Mouse (Mus musculus): Measurements from ENCODE around the gene Frem3. TPM values are rescaled to one million over a fixed set of nuclear protein-coding genes. Genes with fewer than 3 reads are reported as not detected.

Gene Frem3
- total and polyA plus RNA-seq, 2 experiments from 2014 or later = 0.14 to 0.23 TPM

DNA sequence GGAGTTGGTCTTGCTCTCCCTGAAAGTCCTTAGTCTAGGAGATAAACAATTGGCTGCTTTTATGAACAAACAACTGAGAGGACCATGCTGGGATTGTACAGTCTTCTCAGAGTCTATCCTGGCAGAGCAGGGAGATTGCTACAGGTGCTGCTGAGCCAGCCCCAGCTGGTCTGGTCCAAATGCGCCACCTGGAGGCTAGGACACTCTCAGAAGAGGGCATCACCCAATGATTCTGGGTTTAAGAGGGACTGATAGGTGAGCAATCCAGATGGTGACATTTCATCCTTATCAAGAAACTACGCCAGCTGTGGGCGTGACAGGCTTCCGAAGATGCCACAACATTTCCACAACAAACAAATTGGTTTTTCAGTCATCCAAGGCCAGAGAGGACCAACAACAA, 77.3 kb downstream of the Frem3 start:
- Histone ChIP-seq H3K9ac (no peak overlapping the region), H3K4me2 (ENCODE audit: low read depth) (no peak overlapping the region), H3K36me3 (ENCODE audit: insufficient read depth) (no peaks in the 10 kb centered on the region), H3K9me3 (ENCODE audit: low read length) (no peaks in the 10 kb centered on the region), H3K4me1 (ENCODE audit: insufficient read depth) (no peaks in the 10 kb centered on the region), H3K27ac (ENCODE audit: low read depth, low read length) (no peak overlapping the region), H3K4me3 (ENCODE audit: low read depth, low read length) (no peak overlapping the region), H3K27me3 (ENCODE audit: insufficient read depth, low read length) (no peaks in the 10 kb centered on the region)
- ATAC-seq (peak; percentile 73), DNase-seq (peak; percentile 68)
- 55% methylated on average over 4 of the region's 4 CpGs for WGBS
- peak; percentile 70 for TF ChIP-seq CTCF (IDR thresholded peaks at IDR 0.05; ENCODE audit: low read depth)

DNA sequence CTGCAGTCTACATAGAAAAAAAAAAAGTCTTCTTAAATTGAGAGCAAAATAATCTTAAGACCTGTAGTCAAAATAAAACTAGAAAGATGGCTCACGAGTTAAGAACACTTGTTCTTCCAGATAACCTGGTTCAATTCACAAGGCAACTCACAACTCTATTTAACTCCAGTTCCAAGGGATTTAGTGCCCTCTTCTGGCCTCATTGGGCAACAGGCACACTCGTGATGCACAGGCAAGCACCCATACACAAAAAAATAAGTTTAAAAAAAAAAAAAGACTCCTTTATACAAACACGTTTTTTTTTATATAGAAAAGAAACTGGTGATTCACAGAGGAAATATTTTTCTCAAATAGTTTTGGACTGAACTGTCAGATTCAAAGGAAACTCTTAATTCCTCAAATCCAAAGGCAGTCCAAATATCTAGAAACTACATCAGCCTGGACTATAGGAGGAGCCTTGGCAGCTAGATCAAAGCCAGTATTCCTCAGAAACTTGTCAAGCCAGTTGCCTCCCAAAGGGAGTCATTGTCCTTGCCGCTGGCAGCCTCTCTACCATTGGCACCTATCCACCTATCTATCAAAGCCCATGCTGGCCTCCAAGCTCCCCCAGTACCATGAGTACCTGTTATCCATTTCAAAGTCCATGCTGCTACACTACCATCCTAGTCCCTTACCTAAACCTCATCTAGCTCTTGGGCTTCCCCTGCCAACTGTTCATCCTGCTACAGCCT, 100.0 kb downstream of the Frem3 start:
- no peak; the same call in 1 of the 2 replicates for ATAC-seq
- H3K36me3 ChIP-seq (ENCODE audit: insufficient read depth) = peaks cover 50% of the 10 kb centered on the region

DNA sequence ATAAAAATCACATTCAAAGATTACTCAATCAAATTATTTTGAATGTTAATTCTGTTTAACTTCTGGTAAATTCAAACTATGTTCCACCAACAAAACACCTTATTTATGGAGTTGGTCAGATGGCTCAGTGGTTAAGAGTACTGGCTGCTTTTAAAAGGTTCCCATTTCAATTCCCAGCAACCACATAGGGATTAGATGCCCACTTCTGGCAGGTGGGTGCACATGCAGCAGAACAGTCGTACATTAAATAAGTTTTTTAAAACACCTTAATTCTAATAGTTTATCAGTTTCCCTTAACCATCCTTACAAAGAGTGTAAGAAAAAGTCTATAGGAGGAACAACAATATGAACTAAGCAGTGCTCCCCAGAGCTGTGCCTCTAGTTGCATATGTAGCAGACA, 103.6 kb downstream of the Frem3 start:
- DNase-seq (no peak), ATAC-seq (no peak)
- 87% methylated on average over 1 of the region's 1 CpGs for WGBS
- TF ChIP-seq CTCF (IDR thresholded peaks at IDR 0.05; ENCODE audit: low read depth) = no peak
- H3K9ac ChIP-seq = no peak overlapping the region
- no peak overlapping the region for H3K4me3 ChIP-seq (ENCODE audit: low read depth, low read length)
- no peaks in the 10 kb centered on the region for H3K27me3 ChIP-seq (ENCODE audit: insufficient read depth, low read length)
- H3K9me3 ChIP-seq (ENCODE audit: low read length) = no peaks in the 10 kb centered on the region
- H3K36me3 ChIP-seq (ENCODE audit: insufficient read depth) = peaks cover 43% of the 10 kb centered on the region
- no peak overlapping the region for H3K4me2 ChIP-seq (ENCODE audit: low read depth)
- H3K4me1 ChIP-seq (ENCODE audit: insufficient read depth) = no peaks in the 10 kb centered on the region
- no peak overlapping the region for H3K27ac ChIP-seq (ENCODE audit: low read depth, low read length)

More for the DNA sequence above, 100.0 kb downstream of the Frem3 start:
- WGBS = 57% methylated on average over 4 of the region's 4 CpGs
- Histone ChIP-seq H3K4me2 (ENCODE audit: low read depth) (no peak overlapping the region), H3K9me3 (ENCODE audit: low read length) (no peaks in the 10 kb centered on the region), H3K27ac (ENCODE audit: low read depth, low read length) (no peak overlapping the region), H3K9ac (no peak overlapping the region), H3K4me3 (ENCODE audit: low read depth, low read length) (no peak overlapping the region), H3K27me3 (ENCODE audit: insufficient read depth, low read length) (no peaks in the 10 kb centered on the region), H3K4me1 (ENCODE audit: insufficient read depth) (no peaks in the 10 kb centered on the region)
- DNase-seq = peak; percentile 64
- peak; percentile 59 for TF ChIP-seq CTCF (IDR thresholded peaks at IDR 0.05; ENCODE audit: low read depth)

DNA sequence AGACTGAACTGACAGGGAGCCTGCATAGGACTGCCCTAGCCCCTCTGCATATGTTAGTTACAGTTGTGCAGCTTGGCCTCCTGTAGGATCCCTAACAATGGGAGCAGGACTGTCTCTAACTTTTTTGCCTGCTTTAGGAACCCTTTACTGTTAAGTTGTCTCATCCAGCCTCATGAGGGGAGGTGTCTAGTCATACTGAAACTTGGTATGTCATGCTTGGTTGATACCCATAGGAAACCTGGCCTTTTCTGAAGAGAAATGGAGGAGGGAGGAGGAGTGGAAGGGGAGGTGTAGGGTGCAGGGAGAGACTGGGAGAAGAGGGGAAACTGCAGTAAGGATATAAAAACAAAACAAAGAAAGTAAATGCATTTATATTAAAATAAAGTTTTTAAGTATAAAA, 121.4 kb downstream of the Frem3 start:
- Histone ChIP-seq H3K36me3 (ENCODE audit: insufficient read depth) (peaks cover 35% of the 10 kb centered on the region), H3K9me3 (ENCODE audit: low read length) (no peaks in the 10 kb centered on the region), H3K9ac (no peak overlapping the region), H3K27me3 (ENCODE audit: insufficient read depth, low read length) (no peaks in the 10 kb centered on the region), H3K4me1 (ENCODE audit: insufficient read depth) (no peaks in the 10 kb centered on the region), H3K4me2 (ENCODE audit: low read depth) (no peak overlapping the region), H3K27ac (ENCODE audit: low read depth, low read length) (no peak overlapping the region), H3K4me3 (ENCODE audit: low read depth, low read length) (no peak overlapping the region)
- no peak for TF ChIP-seq CTCF (IDR thresholded peaks at IDR 0.05; ENCODE audit: low read depth)
- DNase-seq (no peak), ATAC-seq (no peak)

DNA sequence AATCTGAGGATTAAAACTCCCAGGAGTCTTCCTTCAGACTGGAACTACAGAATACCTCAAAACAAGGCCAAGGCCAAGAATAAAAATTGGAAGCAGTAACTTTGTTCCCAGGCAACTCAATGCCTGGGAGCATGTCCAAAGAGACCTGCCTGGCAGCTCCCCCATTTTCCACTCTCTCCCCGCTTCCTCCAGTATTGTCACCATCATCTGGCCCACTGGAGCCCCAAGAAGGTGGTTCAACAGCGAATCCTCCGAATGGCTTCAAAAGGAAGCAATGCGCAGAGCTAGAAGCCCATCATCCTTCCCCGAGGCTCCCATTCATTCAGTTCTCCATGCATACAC, 127.1 kb downstream of the Frem3 start:
- Histone ChIP-seq H3K9ac (peak overlapping the region; percentile 71), H3K36me3 (ENCODE audit: insufficient read depth) (0 out of 2 replicates have a peak, but pooled peaks cover 13% of the 10 kb centered on the region), H3K4me2 (ENCODE audit: low read depth) (peak overlapping the region; percentile 78), H3K4me1 (ENCODE audit: insufficient read depth) (peaks cover 6% of the 10 kb centered on the region), H3K4me3 (ENCODE audit: low read depth, low read length) (peak overlapping the region; percentile 68), H3K27me3 (ENCODE audit: insufficient read depth, low read length) (no peaks in the 10 kb centered on the region), H3K27ac (ENCODE audit: low read depth, low read length) (peak overlapping the region; percentile 91), H3K9me3 (ENCODE audit: low read length) (no peaks in the 10 kb centered on the region)
- TF ChIP-seq CTCF (IDR thresholded peaks at IDR 0.05; ENCODE audit: low read depth) = no peak
- DNase-seq = no peak
- no peak for ATAC-seq
- WGBS = 1% methylated on average over 5 of the region's 5 CpGs

DNA sequence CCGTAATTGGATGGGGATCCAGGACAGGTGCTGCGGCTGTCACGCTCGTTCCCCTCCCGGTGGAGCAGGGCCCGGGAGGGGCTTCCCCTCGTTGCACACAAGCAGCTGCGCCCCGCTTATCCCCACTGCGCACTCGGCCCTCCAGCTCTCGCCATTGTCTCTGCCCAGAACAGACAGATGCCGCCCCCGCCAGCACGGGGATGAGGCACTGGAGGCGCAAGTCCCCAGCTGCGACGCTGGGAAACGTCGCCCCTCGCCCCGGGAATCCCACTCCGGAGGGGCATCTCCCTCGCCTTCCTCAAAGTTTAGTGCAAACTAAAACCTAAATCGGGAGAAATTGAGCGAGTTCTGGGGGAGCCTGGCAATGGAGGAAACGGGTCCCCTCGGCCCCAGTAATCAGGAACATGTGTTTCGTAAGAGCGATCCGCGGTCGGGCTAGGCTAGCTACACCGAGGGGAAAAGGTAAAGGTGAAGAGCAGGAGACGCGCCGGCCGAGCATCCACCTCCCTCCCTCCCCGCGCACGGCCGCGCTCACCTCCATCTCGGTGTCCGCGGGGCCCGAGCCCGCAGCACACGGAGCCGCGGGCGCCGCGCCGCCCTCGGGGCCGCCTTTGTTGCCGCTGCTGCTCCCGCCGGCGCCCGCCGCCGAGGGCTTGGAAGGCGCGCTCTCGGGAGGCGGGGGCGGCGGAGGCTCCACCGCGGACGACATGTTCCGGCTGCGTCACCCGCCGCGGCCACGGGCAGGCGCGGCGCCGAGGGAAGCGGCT, 127.7 kb downstream of the Frem3 start:
- DNase-seq (peak; percentile 64), ATAC-seq (peak; percentile 42)
- Histone ChIP-seq H3K9ac (peak overlapping the region; percentile 71), H3K9me3 (ENCODE audit: low read length) (no peaks in the 10 kb centered on the region), H3K4me3 (ENCODE audit: low read depth, low read length) (peak overlapping the region; percentile 68), H3K36me3 (ENCODE audit: insufficient read depth) (0 out of 2 replicates have a peak, but pooled peaks cover 11% of the 10 kb centered on the region), H3K4me1 (ENCODE audit: insufficient read depth) (peaks cover 6% of the 10 kb centered on the region), H3K27ac (ENCODE audit: low read depth, low read length) (peak overlapping the region; percentile 91), H3K27me3 (ENCODE audit: insufficient read depth, low read length) (no peaks in the 10 kb centered on the region), H3K4me2 (ENCODE audit: low read depth) (peak overlapping the region; percentile 78)
- WGBS = under 1% methylated on average over 75 of the region's 84 CpGs
- TF ChIP-seq CTCF (IDR thresholded peaks at IDR 0.05; ENCODE audit: low read depth) = peak; percentile 29; the same call in 1 of the 2 replicates
